Mouse (Mus musculus): ENCODE measurements around the gene Mrrf. TPM values are rescaled to one million over a fixed set of nuclear protein-coding genes. Genes with fewer than 3 reads are reported as not detected.
"Not testable (repeated sequence)": the region's sequence is repeated elsewhere in the genome, so short reads cannot be mapped to it uniquely, and the experiment has no call there.

Mrrf gene
- polyA plus RNA-seq, 3 experiments from 2014 or later: 12.7 to 19.7 (median 15.2) TPM

DNA sequence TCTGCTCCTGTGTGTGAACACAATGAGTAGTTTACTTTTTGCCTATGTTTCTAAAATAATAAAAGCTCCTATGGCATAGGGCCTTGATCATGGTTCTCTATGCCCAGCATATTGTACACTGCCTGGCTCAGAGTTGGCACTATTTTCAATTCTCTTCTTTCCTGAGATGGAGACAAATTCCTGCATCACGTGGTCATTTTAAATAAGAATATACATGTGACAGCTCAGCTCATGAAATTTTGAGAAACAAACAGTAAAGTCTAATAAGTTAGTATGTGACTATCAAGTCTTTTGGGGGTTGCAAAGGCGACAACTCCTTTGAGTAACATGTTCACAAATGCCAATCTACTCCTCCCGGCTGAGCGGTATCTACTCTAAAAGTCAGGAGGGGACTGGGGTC lies 302 bp upstream of the Mrrf start:
- ATAC-seq: peak; percentile 6

DNA sequence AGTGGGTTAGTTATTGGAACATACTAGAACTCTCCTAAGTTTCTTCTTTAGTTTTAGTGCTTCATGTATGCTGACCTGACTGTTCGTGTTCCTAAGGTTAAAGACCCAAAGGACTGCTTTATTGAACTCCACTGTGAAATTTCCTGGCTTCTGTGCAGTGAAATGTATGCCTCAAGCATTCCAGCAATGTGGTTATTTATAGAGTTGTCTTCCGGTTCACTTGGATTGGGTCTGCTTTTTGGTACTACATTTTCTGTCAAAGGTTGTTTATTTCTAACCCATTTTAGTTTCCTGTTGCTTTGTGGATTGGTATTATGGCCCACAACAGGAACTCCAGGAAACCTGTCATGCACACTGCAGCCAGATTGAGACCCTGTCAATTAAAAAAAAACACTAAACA lies 2.9 kb downstream of the Mrrf start:
- no peak for ATAC-seq

DNA sequence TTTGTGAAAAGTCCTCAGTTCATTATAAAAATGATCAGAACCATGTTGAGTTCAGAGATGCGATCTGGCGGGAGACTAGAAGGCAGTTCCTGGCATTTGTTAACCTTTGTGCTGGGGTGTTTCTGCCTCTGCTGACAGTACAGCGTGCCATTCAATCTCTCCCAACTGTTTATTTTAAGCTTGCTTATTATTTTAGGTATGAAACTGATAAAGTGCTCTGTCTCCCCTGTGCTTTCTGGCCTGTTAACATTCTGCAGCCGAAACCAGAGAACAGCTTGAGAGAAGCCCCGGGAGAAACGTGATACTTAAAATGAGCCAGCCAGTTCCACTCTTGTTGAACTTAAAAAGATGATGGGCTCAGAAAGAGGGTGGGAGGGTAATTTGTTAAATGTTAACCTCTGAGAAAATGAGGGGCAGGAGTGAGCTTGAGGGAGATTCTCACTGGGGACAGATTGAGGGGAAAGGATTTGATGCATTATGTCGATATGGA lies 12.7 kb downstream of the Mrrf start:
- no peak for ATAC-seq

DNA sequence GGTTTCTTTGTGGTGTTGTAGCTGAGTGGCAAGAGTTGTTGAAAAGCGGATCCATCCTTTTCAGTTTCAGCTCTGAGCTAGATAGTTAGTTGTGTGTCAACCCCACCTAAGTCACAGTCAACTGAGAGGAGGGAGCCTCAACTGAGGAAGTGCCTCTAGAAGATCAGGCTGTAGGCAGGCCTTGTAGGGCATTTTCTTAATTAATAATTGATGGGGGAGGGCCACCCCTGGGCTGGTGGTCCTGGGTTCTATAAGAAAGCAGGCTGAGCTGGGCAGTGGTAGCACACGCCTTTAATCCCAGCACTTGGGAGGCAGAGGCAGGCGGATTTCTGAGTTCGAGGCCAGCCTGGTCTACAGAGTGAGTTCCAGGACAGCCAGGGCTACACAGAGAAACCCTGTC lies 16.2 kb downstream of the Mrrf start:
- ATAC-seq: not testable (repeated sequence)

DNA sequence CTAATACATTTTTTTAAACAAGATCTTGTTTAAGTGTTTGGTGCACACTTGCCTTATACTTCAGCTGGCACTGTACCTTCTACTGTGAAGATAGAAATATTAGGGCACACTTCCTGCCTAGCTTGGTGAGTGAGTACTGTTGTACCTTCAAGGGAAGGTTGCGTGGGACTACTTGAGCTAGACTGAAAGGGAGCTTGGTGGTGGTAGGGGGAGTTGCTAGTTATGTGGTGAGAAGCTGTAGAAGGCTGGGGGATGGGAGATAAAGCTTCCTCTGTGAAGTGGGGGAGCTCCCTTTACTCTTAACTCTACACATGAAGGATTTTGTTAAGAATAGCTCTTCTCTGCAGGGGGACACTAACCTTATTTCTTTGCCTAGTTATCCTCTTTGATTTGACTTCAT lies 21.3 kb downstream of the Mrrf start:
- ATAC-seq: peak; percentile 52

DNA sequence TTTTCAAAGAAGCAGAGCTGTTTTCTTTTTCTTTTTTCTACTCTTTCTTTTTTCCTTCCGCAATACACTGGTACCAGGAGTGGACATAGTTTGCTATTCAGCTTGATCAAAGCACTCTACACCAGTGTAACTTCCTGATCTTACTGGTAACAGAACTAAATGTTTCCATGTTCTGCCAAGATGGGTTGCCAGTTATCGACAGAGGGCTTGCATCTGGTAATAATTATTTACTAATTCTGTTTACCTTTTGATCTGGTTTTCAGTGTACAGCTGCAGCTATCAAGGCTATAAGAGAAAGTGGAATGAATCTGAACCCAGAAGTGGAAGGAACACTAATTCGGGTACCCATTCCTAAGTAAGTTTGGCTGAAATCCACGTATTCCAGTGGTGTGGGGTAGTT lies 23.1 kb downstream of the Mrrf start:
- ATAC-seq: no peak

DNA sequence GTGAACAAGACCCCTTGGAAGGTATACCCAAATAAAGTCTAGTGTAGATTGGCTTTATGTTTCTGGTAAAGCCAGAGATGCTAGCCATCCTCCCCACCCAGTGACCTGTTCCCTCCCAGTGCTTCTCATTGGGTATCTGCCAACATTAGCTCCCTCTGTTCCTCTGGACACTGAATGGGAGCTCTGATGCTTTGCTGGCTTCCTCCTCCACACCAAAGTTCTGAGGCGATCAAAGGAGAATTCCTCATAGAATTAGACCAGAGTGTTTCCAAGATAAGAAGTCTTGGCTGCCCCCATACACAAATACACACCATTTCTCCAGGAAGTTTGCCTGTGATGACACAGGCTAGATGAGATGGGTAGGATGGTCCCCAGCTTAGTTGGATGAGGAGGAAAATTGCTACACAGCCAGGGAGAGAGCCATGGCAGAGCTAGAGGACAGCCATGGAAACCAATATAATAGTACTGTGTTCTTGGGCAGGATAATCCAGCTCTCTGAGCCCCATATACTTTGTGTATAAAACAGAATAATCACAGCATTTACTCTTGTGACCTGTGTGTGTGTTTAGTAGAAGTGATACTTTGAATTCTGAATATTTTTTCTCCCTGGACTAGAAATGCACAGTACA lies 31.9 kb downstream of the Mrrf start:
- ATAC-seq: no peak

DNA sequence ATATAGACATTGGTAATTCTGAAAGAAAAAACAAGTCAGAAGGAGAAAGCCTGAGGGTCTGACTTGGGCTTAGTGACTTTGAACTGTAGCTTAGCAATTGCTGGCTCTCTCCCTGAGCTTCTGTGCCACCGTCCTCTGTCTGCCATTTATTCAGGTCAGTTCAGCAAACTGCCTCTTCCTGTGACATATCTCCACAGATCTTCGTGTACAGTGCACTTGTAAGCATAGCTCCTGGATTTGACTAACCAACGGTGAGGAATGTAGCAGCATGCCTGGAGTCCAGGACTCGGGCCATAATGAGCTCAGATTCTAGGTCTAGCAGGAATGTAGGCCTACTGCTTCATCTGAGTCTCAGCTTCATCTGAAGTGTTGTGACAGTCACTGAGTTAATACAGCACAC lies 33.0 kb downstream of the Mrrf start:
- no peak for ATAC-seq

DNA sequence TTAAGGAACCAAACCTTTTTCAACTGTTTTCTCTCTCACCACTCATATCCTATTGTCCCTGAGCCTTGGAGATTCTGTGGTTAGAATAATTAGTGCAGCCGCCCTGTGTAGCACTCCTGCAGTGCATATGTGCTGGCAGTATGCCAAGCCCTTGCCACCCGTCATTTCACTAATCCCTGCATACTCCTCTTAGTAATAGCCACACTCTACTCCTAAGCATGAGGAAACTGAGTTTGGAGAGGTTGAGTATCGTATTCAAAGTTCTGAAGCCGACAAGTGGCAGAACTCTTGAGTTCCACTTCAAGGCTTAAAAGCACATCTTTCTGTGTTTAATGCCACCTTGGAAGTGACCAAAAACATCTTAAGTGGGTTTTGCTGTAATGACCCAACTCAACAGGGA lies 35.9 kb downstream of the Mrrf start:
- no peak for ATAC-seq

DNA sequence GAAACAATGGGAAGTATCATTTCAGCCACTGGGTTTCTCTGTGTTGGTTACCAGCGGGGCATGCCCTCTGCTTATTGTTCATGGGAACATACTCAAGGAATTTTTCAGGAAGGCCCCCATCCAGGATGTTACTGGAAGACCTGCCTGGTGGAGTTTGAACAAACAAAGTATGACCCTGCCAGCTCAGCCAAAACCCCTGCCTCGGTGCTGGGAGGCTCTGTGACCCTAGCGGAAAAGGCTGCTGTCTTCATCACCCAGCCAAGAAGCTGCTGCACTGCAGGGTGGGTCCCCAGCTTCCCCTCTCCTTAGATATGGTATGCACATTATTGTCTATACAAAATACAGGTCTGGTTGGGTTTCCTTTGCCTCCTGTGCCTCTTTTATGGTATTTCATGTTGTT lies 36.4 kb downstream of the Mrrf start:
- no peak for ATAC-seq

DNA sequence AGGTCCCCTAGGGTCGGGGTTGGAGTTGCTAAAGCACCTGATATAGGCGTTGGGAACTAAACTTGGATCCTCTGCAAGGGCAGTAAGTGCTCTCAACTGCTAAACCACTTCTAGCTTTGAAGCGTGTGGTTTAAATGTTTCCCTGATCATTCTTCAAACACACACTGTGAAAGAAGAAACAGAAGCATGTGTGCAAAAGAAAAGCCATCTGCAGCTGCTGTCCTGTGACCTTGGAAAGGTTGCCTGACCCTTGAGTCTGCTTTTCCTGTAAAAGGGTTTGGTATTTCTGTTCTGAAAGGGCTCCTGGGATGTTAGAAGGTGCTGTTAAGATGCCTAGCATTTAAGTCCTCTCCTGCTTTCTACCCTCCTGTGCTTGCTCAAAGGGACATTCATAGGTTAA lies 43.3 kb downstream of the Mrrf start:
- no peak for ATAC-seq

DNA sequence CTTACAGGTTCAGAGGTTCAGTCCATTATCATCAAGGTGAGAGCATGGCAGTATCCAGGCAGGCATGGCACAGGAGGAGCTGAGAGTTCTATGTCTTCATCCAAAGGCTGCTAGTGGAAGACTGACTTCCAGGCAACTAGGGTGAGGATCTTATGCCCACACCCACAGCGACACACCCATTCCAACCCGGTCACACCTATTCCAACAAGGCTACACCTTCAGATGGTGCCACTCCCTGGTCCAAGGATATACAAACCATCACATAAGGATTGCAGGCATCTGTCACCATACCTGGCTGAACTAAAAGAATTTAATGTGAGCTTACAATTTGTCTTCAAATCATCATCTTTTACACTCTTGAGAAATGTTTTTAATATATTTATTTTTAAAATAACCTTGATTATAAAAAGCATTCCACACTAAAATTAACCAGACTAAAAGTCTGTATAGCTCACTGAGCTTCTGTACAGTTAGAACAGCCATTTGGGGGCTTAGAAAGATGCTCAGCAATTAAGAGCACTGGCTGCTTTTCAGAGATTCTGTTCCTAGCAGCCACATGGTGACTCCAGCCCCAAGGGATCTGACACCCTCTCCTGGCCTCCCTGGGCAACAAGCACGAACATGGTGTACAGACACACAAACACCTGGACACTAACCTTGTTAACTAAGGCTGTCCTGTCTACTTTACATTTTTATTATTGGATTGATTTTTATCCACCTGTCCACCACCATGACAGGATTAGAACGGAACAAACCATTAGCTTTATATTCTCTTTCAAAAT lies 45.6 kb downstream of the Mrrf start:
- ATAC-seq: not testable (repeated sequence)

DNA sequence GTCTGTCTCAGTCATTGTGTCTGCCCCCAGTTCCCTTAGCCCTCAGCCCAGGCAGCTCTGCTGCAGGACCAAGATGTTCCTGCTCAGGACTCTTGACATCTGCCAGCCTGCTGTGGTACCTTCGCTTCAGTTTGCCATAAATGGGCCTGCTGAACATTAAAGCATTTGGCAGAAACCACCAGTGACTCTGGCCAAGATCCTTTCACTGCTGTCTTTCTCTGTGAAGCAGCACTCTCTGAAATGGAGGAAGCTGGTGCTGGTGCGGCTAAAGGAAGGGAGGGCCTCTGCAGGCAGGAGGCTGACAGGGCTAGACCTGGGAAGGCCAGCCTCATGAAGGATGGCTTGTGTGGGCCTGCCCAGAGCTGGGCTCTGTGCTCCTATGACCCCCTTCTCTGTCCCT lies 47.1 kb downstream of the Mrrf start:
- no peak for ATAC-seq

DNA sequence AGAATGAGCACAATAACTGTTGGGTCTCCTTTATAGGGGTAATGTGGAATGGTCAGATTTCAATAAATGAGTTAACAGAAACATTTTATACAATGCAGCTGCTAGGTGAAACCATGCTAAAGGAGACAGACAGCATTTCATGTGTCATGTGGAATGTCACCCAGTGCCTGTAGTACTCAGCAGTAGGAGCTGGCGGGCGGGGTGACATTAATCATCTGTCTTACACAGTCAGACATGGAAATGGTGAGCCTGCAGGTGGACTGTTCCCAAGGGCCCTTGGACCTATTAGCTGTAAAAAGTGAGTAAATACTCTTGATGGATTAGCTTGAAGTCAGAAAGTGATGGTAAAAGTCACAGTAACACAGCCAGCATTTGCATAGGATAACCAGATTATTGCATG lies 48.0 kb downstream of the Mrrf start:
- no peak for ATAC-seq

DNA sequence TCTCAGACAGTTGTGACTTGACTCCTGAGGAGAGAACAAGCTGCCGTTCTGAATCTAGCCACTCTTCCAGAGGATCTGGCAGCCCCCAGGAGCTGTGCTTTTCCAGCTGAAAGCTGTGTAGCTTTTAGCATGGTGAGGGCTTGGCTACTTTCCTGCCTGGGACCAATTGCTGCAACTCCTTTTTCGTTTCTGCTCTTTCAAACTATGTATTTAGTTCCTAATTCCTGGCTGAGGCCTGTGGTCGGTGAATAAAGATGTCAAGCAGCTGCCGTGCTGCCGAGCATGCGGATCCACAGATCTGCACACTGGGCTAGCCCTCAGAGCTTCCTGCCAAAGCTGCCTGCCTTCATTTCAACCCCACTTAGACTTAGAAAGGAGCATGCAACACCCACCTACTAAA lies 48.7 kb downstream of the Mrrf start:
- no peak for ATAC-seq

DNA sequence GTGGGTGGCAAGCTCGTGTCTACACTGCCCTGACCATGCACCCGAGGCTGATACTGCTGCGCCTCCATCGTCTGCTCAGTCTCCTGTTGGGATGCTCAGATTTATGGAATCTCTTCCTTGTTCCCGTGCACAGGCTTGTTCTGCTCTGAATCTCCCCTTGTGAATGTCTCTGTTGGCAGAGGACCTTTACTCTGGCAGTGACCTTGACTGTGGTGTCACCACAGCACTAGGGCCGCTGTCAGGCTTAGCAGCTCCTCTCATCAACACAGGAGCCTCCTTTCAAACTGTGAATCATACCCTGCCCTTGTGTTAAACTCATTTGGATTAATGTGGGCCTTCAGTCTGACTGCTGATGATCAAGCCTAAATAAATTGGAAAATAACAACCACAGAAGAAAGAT lies 53.0 kb downstream of the Mrrf start:
- not testable (repeated sequence) for ATAC-seq

DNA sequence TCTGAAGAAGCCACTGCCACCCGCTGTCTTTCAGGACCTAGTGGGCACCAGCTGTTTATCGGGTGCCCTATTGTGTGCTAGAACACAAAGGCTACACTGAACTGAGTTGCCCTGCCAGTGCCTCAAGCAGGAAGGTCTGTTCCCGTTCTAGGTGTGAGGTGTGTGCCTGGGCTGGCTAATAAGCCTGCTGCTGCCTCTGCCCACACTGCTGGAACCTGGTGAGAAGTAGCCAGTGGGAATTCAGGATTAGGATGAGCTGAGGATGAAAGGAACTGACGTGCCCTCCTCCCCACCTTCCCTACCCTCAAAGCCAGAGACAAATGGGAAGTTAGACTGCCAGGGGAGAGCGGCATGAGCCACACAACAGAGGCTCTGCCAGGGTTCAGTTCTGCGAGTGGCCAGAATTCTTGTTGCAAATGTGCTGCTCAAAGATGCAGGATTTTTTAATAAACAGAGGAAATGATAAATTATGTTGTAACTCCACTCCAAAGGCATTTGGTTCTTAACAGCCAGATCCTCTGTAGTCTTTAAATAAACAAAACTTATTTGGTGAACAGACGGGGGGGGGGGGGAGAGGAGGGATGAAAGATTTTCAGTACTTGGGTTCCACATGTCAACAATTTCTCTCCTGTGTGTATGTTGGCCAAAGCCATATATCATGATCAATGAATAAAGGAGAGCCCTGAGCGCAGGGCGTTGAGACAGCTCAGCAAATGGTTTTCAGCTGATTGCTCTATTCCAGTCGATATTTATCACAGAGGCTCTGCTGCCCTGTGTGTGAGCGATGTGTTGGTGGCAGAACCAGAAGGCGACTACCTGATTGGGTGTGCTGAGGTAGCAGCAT lies 55.1 kb downstream of the Mrrf start:
- ATAC-seq: no peak

DNA sequence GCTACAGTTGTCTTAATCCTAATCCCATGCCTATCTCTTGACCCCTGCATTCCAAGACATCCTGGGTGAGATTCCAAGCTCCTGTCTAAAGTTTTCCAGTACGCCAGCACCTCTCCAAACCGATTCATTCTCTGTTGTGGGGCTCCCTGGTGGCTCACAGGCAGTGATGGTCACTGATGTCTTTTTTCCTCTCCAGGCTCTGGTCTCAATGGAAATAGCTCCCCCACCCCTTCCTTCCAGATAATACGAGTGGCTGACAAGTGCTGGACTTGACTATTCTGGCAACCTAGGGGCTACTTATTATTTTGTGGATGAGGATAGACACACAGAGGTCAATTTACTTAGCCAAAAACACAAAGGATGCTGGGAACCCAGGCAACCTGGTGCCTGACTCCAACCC lies 60.8 kb downstream of the Mrrf start:
- ATAC-seq: no peak

DNA sequence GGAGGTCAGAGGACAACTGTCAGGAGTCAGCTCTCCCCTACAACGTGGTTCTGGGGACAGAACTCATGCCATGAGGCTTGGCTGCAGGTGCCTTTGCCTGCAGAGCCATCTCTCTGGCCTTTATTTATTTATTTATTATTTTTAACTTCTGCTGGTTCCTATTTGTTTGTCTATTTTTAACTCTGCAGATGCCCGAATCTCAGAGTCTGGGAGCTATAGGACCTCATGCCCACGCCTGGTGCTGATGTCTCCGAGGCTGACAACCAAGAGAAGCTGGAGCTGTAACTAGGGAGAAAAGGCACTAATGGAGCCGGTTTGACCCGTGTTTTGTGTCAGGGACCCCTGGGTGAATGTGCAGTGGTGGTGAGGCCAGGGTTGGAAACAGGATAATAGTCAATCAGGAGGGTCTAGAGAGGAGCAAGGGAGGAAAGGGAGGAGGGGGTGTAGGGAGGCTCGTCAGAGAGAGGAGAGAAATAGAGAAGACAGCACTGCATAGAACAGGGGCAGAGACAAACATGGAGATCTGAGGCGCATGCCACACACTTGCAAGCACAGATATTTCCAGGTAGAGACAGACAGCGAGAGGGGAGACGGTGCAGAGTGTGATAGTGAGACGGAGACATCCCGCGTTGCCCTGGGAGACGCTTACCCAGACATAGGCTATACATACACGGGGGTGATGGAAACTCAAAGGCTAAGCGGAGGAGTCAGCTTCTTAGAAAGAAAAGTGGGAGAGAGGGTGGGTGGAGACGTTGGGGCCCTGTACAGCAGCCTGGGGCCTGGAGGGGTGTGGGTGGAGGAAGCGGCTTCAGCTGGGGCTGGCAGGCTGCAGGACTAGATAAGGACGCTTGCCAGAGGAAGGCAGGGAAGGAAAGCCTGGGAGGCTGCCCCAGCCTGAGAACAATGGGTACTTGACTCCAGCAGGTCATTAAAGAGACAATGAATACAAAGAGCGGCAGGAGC lies 62.0 kb downstream of the Mrrf start:
- no peak for ATAC-seq

DNA sequence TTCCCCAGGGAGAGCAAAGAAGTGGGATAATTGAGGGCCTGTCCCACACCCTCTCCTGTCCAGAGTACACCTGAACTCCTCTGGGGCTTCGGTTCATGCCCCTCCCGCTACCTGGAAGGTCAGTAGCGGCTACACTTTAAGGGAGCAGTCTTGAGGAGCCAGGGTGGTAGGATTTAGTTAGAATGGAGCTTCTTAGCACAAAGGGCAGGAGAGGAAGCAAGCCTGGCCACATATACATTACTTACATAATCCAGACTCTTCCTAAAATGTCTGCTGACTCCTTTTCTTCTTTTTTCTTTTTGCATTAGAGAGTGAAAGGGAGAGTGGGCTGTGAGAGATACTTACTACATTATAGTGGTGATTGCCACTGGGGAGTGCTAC lies 62.7 kb downstream of the Mrrf start:
- ATAC-seq: no peak

DNA sequence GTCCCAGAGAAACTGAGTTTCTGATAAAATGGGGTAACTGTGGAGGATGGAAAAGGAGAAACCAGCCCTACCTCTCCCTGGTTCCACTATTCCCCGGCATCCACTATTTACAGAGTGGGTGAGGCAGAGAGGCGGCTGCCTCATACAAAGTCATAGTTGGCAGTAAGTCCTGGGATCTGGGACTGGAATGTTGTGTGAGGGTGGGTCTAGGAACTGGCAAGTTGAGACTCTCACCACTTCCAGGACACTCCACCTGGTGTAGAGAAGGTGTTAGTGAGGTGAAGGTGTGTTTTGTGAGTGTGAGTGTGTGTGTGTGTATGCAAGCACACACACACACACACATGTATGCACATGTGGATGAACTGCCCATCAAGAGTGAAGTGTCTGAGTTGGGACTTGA lies 64.6 kb downstream of the Mrrf start:
- no peak for ATAC-seq

Data from inflammation-experienced regulatory T-cells, adult 6 months (primary cell).